Mouse (Mus musculus): ENCODE measurements around the gene Ets1. TPM values are rescaled to one million over a fixed set of nuclear protein-coding genes. Genes with fewer than 3 reads are reported as not detected.

The Ets1 gene
- polyA plus RNA-seq, 1 experiment, result 1.1 TPM

- Histone ChIP-seq H3K27ac (ENCODE audit: control insufficient read depth, insufficient read depth, low read depth, low read length) (no peak overlapping the region), H3K36me3 (ENCODE audit: control insufficient read depth, insufficient read depth, low read length) (no peaks in the 10 kb centered on the region), H3K4me3 (ENCODE audit: control insufficient read depth, low read depth, low read length) (no peak overlapping the region), H3K27me3 (ENCODE audit: control insufficient read depth, insufficient read depth, low read length) (no peaks in the 10 kb centered on the region), H3K4me1 (ENCODE audit: control insufficient read depth, insufficient read depth, low read length) (no peaks in the 10 kb centered on the region)
- no peak for TF ChIP-seq CTCF (IDR thresholded peaks at IDR 0.05; ENCODE audit: control insufficient read depth, insufficient read depth, insufficient replicate concordance, low read depth, low read length)
- TF ChIP-seq POLR2A (IDR thresholded peaks at IDR 0.05; ENCODE audit: control insufficient read depth, low read depth, low read length), result no peak
Measured at GRCm38 (mm10) chr9:32610631-32611030, 25.4 kb upstream of the Ets1 start.

GRCm38 (mm10) chr9:32611340-32611739, 24.7 kb upstream of the Ets1 start:
- Histone ChIP-seq H3K27me3 (ENCODE audit: control insufficient read depth, insufficient read depth, low read length) (no peaks in the 10 kb centered on the region), H3K4me1 (ENCODE audit: control insufficient read depth, insufficient read depth, low read length) (no peaks in the 10 kb centered on the region), H3K4me3 (ENCODE audit: control insufficient read depth, low read depth, low read length) (no peak overlapping the region), H3K36me3 (ENCODE audit: control insufficient read depth, insufficient read depth, low read length) (no peaks in the 10 kb centered on the region), H3K27ac (ENCODE audit: control insufficient read depth, insufficient read depth, low read depth, low read length) (no peak overlapping the region)
- TF ChIP-seq CTCF (IDR thresholded peaks at IDR 0.05; ENCODE audit: control insufficient read depth, insufficient read depth, insufficient replicate concordance, low read depth, low read length) (no peak), POLR2A (IDR thresholded peaks at IDR 0.05; ENCODE audit: control insufficient read depth, low read depth, low read length) (no peak)

DNA sequence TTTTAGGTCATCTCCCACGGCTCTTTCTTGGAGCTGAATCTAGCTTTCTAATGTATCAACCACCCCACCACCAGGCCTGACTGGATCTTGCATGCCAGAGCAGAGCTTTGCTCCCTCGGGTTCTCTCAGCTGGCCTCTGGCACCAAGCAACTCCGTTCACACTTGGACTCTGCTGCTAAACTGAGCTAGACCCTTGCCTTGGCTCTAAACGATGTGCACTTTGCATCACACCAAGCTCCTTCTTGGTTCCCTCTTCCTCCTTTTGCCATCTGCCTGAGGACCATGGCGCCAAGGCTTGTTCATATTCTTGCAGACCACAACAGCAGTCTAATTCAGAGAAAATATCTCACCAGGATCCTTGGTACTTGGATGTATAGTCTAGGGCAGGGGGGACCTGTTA, 23.6 kb upstream of the Ets1 start:
- Histone ChIP-seq H3K4me3 (ENCODE audit: control insufficient read depth, low read depth, low read length) (no peak overlapping the region), H3K27me3 (ENCODE audit: control insufficient read depth, insufficient read depth, low read length) (no peaks in the 10 kb centered on the region), H3K36me3 (ENCODE audit: control insufficient read depth, insufficient read depth, low read length) (no peaks in the 10 kb centered on the region), H3K4me1 (ENCODE audit: control insufficient read depth, insufficient read depth, low read length) (no peaks in the 10 kb centered on the region), H3K27ac (ENCODE audit: control insufficient read depth, insufficient read depth, low read depth, low read length) (no peak overlapping the region)
- TF ChIP-seq CTCF (IDR thresholded peaks at IDR 0.05; ENCODE audit: control insufficient read depth, insufficient read depth, insufficient replicate concordance, low read depth, low read length), result no peak
- no peak for TF ChIP-seq POLR2A (IDR thresholded peaks at IDR 0.05; ENCODE audit: control insufficient read depth, low read depth, low read length)

- Histone ChIP-seq H3K36me3 (ENCODE audit: control insufficient read depth, insufficient read depth, low read length) (no peaks in the 10 kb centered on the region), H3K27ac (ENCODE audit: control insufficient read depth, insufficient read depth, low read depth, low read length) (no peak overlapping the region), H3K4me3 (ENCODE audit: control insufficient read depth, low read depth, low read length) (no peak overlapping the region), H3K27me3 (ENCODE audit: control insufficient read depth, insufficient read depth, low read length) (no peaks in the 10 kb centered on the region), H3K4me1 (ENCODE audit: control insufficient read depth, insufficient read depth, low read length) (no peaks in the 10 kb centered on the region)
- TF ChIP-seq CTCF (IDR thresholded peaks at IDR 0.05; ENCODE audit: control insufficient read depth, insufficient read depth, insufficient replicate concordance, low read depth, low read length), result no peak
- TF ChIP-seq POLR2A (IDR thresholded peaks at IDR 0.05; ENCODE audit: control insufficient read depth, low read depth, low read length), result no peak
Measured at GRCm38 (mm10) chr9:32612861-32613421, 23.1 kb upstream of the Ets1 start.

DNA sequence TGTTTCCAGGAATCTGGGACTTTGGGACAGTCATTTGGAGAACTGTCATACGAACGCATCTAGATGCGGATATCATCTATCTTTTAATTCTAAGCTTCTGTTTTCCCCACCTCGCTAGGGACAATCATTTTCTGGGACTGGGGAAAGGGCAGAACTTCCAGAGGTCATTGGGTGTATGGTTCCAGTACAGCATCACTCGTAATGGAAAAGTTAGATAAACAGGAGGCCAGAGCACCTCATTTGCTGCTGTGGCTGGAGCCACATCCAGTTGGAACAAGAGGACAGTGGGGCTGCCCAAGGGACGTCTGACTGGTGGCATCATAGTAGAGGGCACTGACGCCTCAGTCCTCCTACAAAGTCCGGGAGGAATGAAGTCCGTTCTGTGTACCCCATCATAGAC, 21.8 kb upstream of the Ets1 start:
- no peaks in the 10 kb centered on the region for H3K27me3 ChIP-seq (ENCODE audit: control insufficient read depth, insufficient read depth, low read length)
- TF ChIP-seq POLR2A (IDR thresholded peaks at IDR 0.05; ENCODE audit: control insufficient read depth, low read depth, low read length), result no peak
- TF ChIP-seq CTCF (IDR thresholded peaks at IDR 0.05; ENCODE audit: control insufficient read depth, insufficient read depth, insufficient replicate concordance, low read depth, low read length), result no peak
- H3K27ac ChIP-seq (ENCODE audit: control insufficient read depth, insufficient read depth, low read depth, low read length), result no peak overlapping the region
- no peak overlapping the region for H3K4me3 ChIP-seq (ENCODE audit: control insufficient read depth, low read depth, low read length)
- H3K36me3 ChIP-seq (ENCODE audit: control insufficient read depth, insufficient read depth, low read length), result no peaks in the 10 kb centered on the region
- no peaks in the 10 kb centered on the region for H3K4me1 ChIP-seq (ENCODE audit: control insufficient read depth, insufficient read depth, low read length)

DNA sequence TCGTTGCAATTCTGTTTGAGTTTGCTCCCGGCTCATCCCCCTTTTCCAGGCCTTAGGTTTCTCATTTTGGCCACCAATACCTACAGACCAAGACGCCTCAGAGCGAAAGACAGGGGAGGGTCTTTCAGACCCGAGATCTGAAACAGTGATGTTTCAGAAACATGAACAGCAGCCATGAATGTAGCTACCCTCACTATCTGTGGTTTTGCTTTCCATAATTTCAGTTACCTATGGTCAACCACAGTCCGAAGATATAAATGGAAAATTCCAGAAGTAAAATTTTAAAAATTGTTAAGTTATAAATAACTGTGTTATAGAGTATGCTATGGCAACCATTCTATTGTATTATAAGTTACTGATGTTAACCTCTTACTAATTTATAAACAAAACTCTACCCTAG, 20.6 kb upstream of the Ets1 start:
- Histone ChIP-seq H3K4me3 (ENCODE audit: control insufficient read depth, low read depth, low read length) (no peak overlapping the region), H3K4me1 (ENCODE audit: control insufficient read depth, insufficient read depth, low read length) (no peaks in the 10 kb centered on the region), H3K27ac (ENCODE audit: control insufficient read depth, insufficient read depth, low read depth, low read length) (no peak overlapping the region), H3K27me3 (ENCODE audit: control insufficient read depth, insufficient read depth, low read length) (no peaks in the 10 kb centered on the region), H3K36me3 (ENCODE audit: control insufficient read depth, insufficient read depth, low read length) (no peaks in the 10 kb centered on the region)
- TF ChIP-seq CTCF (IDR thresholded peaks at IDR 0.05; ENCODE audit: control insufficient read depth, insufficient read depth, insufficient replicate concordance, low read depth, low read length) (no peak), POLR2A (IDR thresholded peaks at IDR 0.05; ENCODE audit: control insufficient read depth, low read depth, low read length) (no peak)

DNA sequence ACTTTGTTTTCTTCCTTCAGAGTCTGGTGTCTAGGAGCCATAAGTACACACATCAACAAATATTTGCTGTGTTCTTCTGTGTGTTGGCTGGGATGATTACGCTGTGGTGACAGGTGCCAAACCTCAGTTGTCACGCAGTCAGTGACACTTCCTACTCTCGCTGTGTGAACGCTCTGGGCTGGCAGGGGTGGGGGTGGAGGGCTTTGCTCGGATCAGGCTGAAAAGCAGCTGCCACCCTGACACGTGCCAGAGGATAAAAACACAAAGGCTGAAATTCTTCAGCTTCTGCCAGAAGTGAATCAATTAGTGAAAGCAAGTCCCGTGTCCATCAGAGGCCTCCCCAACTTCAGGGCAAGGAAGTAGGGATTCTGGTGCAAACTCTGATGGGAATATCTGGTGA, 20.0 kb upstream of the Ets1 start:
- Histone ChIP-seq H3K4me3 (ENCODE audit: control insufficient read depth, low read depth, low read length) (no peak overlapping the region), H3K27me3 (ENCODE audit: control insufficient read depth, insufficient read depth, low read length) (no peaks in the 10 kb centered on the region), H3K36me3 (ENCODE audit: control insufficient read depth, insufficient read depth, low read length) (no peaks in the 10 kb centered on the region), H3K4me1 (ENCODE audit: control insufficient read depth, insufficient read depth, low read length) (no peaks in the 10 kb centered on the region), H3K27ac (ENCODE audit: control insufficient read depth, insufficient read depth, low read depth, low read length) (no peak overlapping the region)
- no peak for TF ChIP-seq POLR2A (IDR thresholded peaks at IDR 0.05; ENCODE audit: control insufficient read depth, low read depth, low read length)
- no peak for TF ChIP-seq CTCF (IDR thresholded peaks at IDR 0.05; ENCODE audit: control insufficient read depth, insufficient read depth, insufficient replicate concordance, low read depth, low read length)

Data from testis, adult 2 months (tissue).